Mouse (Mus musculus): ENCODE results near the gene Ddi1.
"Not testable (repeated sequence)": the region's sequence is repeated elsewhere in the genome, so short reads cannot be mapped to it uniquely, and the experiment has no call there.

The Ddi1 gene

GRCm38 (mm10) chr9:6269796-6270280 lies at the start of gene Ddi1:
Ddi1 (minus strand) TSS chr9:6269846.
- no peak for DNase-seq (ENCODE audit: low spot score in 2 of 2)

- DNase-seq (ENCODE audit: low spot score in 2 of 2), result no peak
Measured at GRCm38 (mm10) chr9:6317114-6317513, 47.5 kb upstream of the Ddi1 start.

GRCm38 (mm10) chr9:6305847-6306246 lies 36.2 kb upstream of the Ddi1 start:
- DNase-seq (ENCODE audit: low spot score in 2 of 2), result no peak

- DNase-seq (ENCODE audit: low spot score in 2 of 2), result no peak
Measured at GRCm38 (mm10) chr9:6304590-6304989, 34.9 kb upstream of the Ddi1 start.

- no peak for DNase-seq (ENCODE audit: low spot score in 2 of 2)
Measured at GRCm38 (mm10) chr9:6302050-6302449, 32.4 kb upstream of the Ddi1 start.

GRCm38 (mm10) chr9:6298547-6298946 lies 28.9 kb upstream of the Ddi1 start:
- no peak for DNase-seq (ENCODE audit: low spot score in 2 of 2)

- no peak for DNase-seq (ENCODE audit: low spot score in 2 of 2)
Measured at GRCm38 (mm10) chr9:6289211-6289696, 19.6 kb upstream of the Ddi1 start.

- DNase-seq (ENCODE audit: low spot score in 2 of 2), result no peak
Measured at GRCm38 (mm10) chr9:6286770-6287169, 17.1 kb upstream of the Ddi1 start.

GRCm38 (mm10) chr9:6277526-6277925 lies 7.9 kb upstream of the Ddi1 start:
- DNase-seq (ENCODE audit: low spot score in 2 of 2), result no peak

GRCm38 (mm10) chr9:6276395-6276794 lies 6.7 kb upstream of the Ddi1 start:
- no peak for DNase-seq (ENCODE audit: low spot score in 2 of 2)

GRCm38 (mm10) chr9:6264820-6265219 lies 4.8 kb downstream of the Ddi1 start:
- no peak for DNase-seq (ENCODE audit: low spot score in 2 of 2)

- DNase-seq (ENCODE audit: low spot score in 2 of 2), result no peak
Measured at GRCm38 (mm10) chr9:6257072-6257471, 12.6 kb downstream of the Ddi1 start.

GRCm38 (mm10) chr9:6251990-6252389 lies 17.7 kb downstream of the Ddi1 start:
- no peak for DNase-seq (ENCODE audit: low spot score in 2 of 2)

GRCm38 (mm10) chr9:6250320-6250719 lies 19.3 kb downstream of the Ddi1 start:
- no peak for DNase-seq (ENCODE audit: low spot score in 2 of 2)

- not testable (repeated sequence) for DNase-seq (ENCODE audit: low spot score in 2 of 2)
Measured at GRCm38 (mm10) chr9:6235982-6236381, 33.7 kb downstream of the Ddi1 start.

- DNase-seq (ENCODE audit: low spot score in 2 of 2), result no peak
Measured at GRCm38 (mm10) chr9:6217505-6217904, 52.1 kb downstream of the Ddi1 start.

GRCm38 (mm10) chr9:6212862-6213261 lies 56.8 kb downstream of the Ddi1 start:
- no peak for DNase-seq (ENCODE audit: low spot score in 2 of 2)
